Mouse (Mus musculus): Measurements from ENCODE around the gene Mocs2.

DNA sequence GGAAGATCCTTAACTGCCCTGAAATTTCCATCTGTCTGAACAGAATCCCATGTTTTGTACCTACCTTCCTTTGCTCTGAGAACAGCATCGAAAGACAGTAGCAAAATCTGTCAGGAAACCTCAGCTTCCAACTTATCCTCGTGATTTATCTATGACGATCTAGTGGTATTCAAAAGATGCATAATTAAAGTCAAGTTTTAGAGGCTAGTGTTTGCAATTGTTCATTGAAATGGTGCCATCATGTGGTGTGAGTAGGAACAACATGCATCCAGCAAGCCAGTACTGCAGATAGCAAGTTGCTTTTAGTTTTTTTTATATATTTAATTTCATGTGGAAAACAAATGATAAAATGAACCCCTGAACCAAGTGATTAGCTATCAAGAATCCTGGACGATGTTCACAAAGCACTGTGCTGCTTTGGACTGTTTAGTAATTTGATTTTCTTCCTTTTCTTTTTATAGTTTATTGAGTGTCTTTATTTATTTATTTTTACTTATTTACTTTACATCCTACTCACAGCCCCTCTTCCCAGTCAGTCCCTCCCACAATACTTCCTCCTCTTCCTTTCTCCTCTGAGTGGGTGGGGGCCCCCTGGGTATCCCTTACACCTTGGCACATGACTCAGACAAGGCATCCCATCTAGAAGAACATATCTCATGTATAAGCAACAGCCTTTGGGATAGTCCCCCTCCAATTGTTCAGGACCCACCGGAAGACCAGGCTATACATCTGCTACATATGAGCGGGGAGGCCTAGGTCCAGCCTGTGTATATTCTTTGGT lies 24.6 kb upstream of the Mocs2 start:
- TF ChIP-seq CTCF (IDR thresholded peaks at IDR 0.05; ENCODE audit: low read depth): peak; percentile 80
- TF ChIP-seq EP300 (optimal IDR thresholded peaks at IDR 0.05): no peak
